Mouse (Mus musculus) CH12.LX (cell line): ENCODE data around the gene Lif. TPM values are rescaled to one million over a fixed set of nuclear protein-coding genes. Genes with fewer than 3 reads are reported as not detected.

Experiments used
- DNase-seq: peaks from one replicate; pipeline ENCODE4 v3.0.0-alpha.2; 2013; ENCODE audit errors: extremely low read depth
- H3K27ac ChIP-seq: 2 replicates; pipeline ENCODE4 v1.5.1; 2012; ENCODE audit warnings: low read depth, mild to moderate bottlenecking, control low read depth, moderate library complexity; ENCODE audit not compliant: insufficient read depth
- H3K27me3 ChIP-seq: replicated peaks from 2 replicates; pipeline ENCODE3; 2012; ENCODE audit warnings: inconsistent platforms
- H3K36me3 ChIP-seq, 2 experiments: replicated peaks in 1 of 2; 2 replicates each; pipeline versions ENCODE3 to v1.6.1; 2012; ENCODE audit warnings: inconsistent platforms in 1 of 2, low read length in 1 of 2, mild to moderate bottlenecking in 1 of 2, mixed read lengths in 1 of 2, moderate library complexity in 1 of 2; ENCODE audit not compliant: control insufficient read depth in 1 of 2, insufficient read depth in 1 of 2
- H3K4me1 ChIP-seq, 2 experiments: 2 replicates each; pipeline ENCODE4 v1.6.1; 2012; ENCODE audit warnings: inconsistent platforms in 1 of 2, moderate library complexity in 1 of 2; ENCODE audit not compliant: insufficient read depth in 2 of 2, control insufficient read depth in 1 of 2
- H3K4me2 ChIP-seq: 2 replicates; pipeline ENCODE4 v1.6.1; 2012; ENCODE audit warnings: low read depth, mild to moderate bottlenecking, control low read depth; ENCODE audit not compliant: poor library complexity, insufficient read depth, severe bottlenecking
- H3K4me3 ChIP-seq, 3 experiments: fragments of 150-350 bp in 1 of 3; sonication (generic) in 1 of 3; replicated peaks in 1 of 3; 2 replicates each; pipeline versions ENCODE3 to v1.5.1; 2011 to 2012; ENCODE audit warnings: low read depth in 2 of 3, low read length in 2 of 3, mild to moderate bottlenecking in 2 of 3, moderate library complexity in 2 of 3, control low read depth in 1 of 3, improper control_type of control experiment in 1 of 3, inconsistent platforms in 1 of 3, mixed read lengths in 1 of 3; ENCODE audit not compliant: poor library complexity in 1 of 3
- H3K79me2 ChIP-seq: replicated peaks from 2 replicates; pipeline ENCODE4 v1.6.1; 2012; ENCODE audit warnings: mild to moderate bottlenecking, moderate library complexity; ENCODE audit not compliant: control insufficient read depth, poor library complexity, insufficient read depth, severe bottlenecking; ENCODE audit errors: extremely low read depth
- H3K9ac ChIP-seq: 2 replicates; pipeline ENCODE4 v1.6.1; 2012; ENCODE audit warnings: low read depth, mild to moderate bottlenecking, control low read depth, moderate library complexity; ENCODE audit not compliant: insufficient read depth
- H3K9me3 ChIP-seq: replicated peaks from 2 replicates; pipeline ENCODE3; 2012; ENCODE audit warnings: low read length, inconsistent platforms, mixed read lengths
- BHLHE40 ChIP-seq: IDR thresholded peaks from 2 replicates; pipeline ENCODE4 v1.6.1; 2011; ENCODE audit warnings: mild to moderate bottlenecking, low read depth, low read length, improper control_type of control experiment
- CHD1 ChIP-seq: IDR thresholded peaks from 2 replicates; pipeline ENCODE4 v1.6.1; 2012; ENCODE audit warnings: low read depth, low read length, improper control_type of control experiment, inconsistent platforms
- CTCF ChIP-seq, 2 experiments: IDR thresholded peaks in 1 of 2; conservative IDR thresholded peaks in 1 of 2; 2 replicates each; pipeline ENCODE4 v1.5.1; 2011 to 2012; ENCODE audit warnings: low read depth in 2 of 2, low read length in 2 of 2, improper control_type of control experiment in 1 of 2, inconsistent platforms in 1 of 2, mild to moderate bottlenecking in 1 of 2, moderate library complexity in 1 of 2
- EP300 ChIP-seq: IDR thresholded peaks from 2 replicates; pipeline ENCODE4 v1.6.1; 2011; ENCODE audit warnings: low read length, improper control_type of control experiment
- HCFC1 ChIP-seq: IDR thresholded peaks from 2 replicates; pipeline ENCODE4 v1.6.1; 2012; ENCODE audit warnings: low read depth, mild to moderate bottlenecking, inconsistent platforms, low read length, improper control_type of control experiment
- IRF4 ChIP-seq: IDR thresholded peaks from 2 replicates; pipeline ENCODE4 v1.6.1; 2014; ENCODE audit warnings: low read depth, mild to moderate bottlenecking, inconsistent platforms, low read length, improper control_type of control experiment
- JUN ChIP-seq: IDR thresholded peaks from 2 replicates; pipeline ENCODE4 v1.6.1; 2011; ENCODE audit warnings: low read depth, mild to moderate bottlenecking, low read length, improper control_type of control experiment, moderate library complexity; ENCODE audit not compliant: insufficient read depth
- KAT2A ChIP-seq: IDR thresholded peaks from 2 replicates; pipeline ENCODE4 v1.6.1; 2012; ENCODE audit warnings: low read length, improper control_type of control experiment, inconsistent platforms; ENCODE audit not compliant: insufficient replicate concordance
- MAFK ChIP-seq: IDR thresholded peaks from 2 replicates; pipeline ENCODE4 v1.6.1; 2011; ENCODE audit warnings: low read length, improper control_type of control experiment; ENCODE audit not compliant: insufficient replicate concordance
- MAX ChIP-seq: IDR thresholded peaks from 2 replicates; pipeline ENCODE4 v1.6.1; 2011; ENCODE audit warnings: low read length, improper control_type of control experiment
- MXI1 ChIP-seq: IDR thresholded peaks from 2 replicates; pipeline ENCODE4 v1.6.1; 2011; ENCODE audit warnings: mild to moderate bottlenecking, low read depth, low read length, improper control_type of control experiment
- MYC ChIP-seq: IDR thresholded peaks from 2 replicates; pipeline ENCODE4 v1.6.1; 2011; ENCODE audit warnings: low read depth, mild to moderate bottlenecking, improper control_type of control experiment, low read length
- NELFE ChIP-seq: IDR thresholded peaks from 2 replicates; pipeline ENCODE4 v1.6.1; 2011; ENCODE audit warnings: low read depth, low read length, improper control_type of control experiment
- POLR2AphosphoS2 ChIP-seq: IDR thresholded peaks from 2 replicates; pipeline ENCODE4 v1.6.1; 2011; ENCODE audit warnings: low read depth, low read length, improper control_type of control experiment
- RAD21 ChIP-seq: IDR thresholded peaks from 2 replicates; pipeline ENCODE4 v1.6.1; 2011; ENCODE audit warnings: low read depth, mild to moderate bottlenecking, low read length, improper control_type of control experiment, moderate library complexity
- RCOR1 ChIP-seq: conservative IDR thresholded peaks from 2 replicates; pipeline ENCODE4 v1.6.1; 2012; ENCODE audit warnings: low read depth, mild to moderate bottlenecking, inconsistent platforms, low read length, improper control_type of control experiment
- TBP ChIP-seq: conservative IDR thresholded peaks from 2 replicates; pipeline ENCODE4 v1.6.1; 2011; ENCODE audit warnings: low read depth, low read length, improper control_type of control experiment
- TCF12 ChIP-seq: IDR thresholded peaks from 2 replicates; pipeline ENCODE4 v1.6.1; 2014; ENCODE audit warnings: low read depth, mild to moderate bottlenecking, inconsistent platforms, low read length, improper control_type of control experiment
- UBTF ChIP-seq: IDR thresholded peaks from 2 replicates; pipeline ENCODE4 v1.6.1; 2012; ENCODE audit warnings: low read depth, mild to moderate bottlenecking, inconsistent platforms, low read length, improper control_type of control experiment, moderate library complexity
- USF1 ChIP-seq: IDR thresholded peaks from 2 replicates; pipeline ENCODE4 v1.6.1; 2014; ENCODE audit warnings: low read depth, mild to moderate bottlenecking, inconsistent platforms, low read length, improper control_type of control experiment
- USF2 ChIP-seq: conservative IDR thresholded peaks from 2 replicates; pipeline ENCODE4 v1.6.1; 2011; ENCODE audit warnings: low read depth, low read length, improper control_type of control experiment
- ZC3H11A ChIP-seq: IDR thresholded peaks from 2 replicates; pipeline ENCODE4 v1.6.1; 2012; ENCODE audit warnings: low read depth, mild to moderate bottlenecking, inconsistent platforms, low read length, improper control_type of control experiment
- ZKSCAN1 ChIP-seq: IDR thresholded peaks from 2 replicates; pipeline ENCODE4 v1.6.1; 2012; ENCODE audit warnings: low read depth, inconsistent platforms, low read length, improper control_type of control experiment, borderline replicate concordance
- ZMIZ1 ChIP-seq: IDR thresholded peaks from 2 replicates; pipeline ENCODE4 v1.6.1; 2012; ENCODE audit warnings: low read depth, mild to moderate bottlenecking, inconsistent platforms, low read length, improper control_type of control experiment
- ZNF384 ChIP-seq: IDR thresholded peaks from 2 replicates; pipeline ENCODE4 v1.6.1; 2012; ENCODE audit warnings: low read depth, low read length, improper control_type of control experiment, inconsistent platforms
- dilution Hi-C: fragments of 300-500 bp; cut with MboI; formaldehyde crosslinking; loops from 2 replicates; pipeline ENCODE4 v1.14.3; 2020; ENCODE audit warnings: low sequenced_read_pairs; ENCODE audit not compliant: extremely low pct_unique_long_range_greater_than_20kb, extremely low pct_ligation_motif_present
- in situ Hi-C: fragments of 300-500 bp; cut with MboI; formaldehyde crosslinking; loops from 3 replicates; pipeline ENCODE4 v1.14.3; 2019; ENCODE audit warnings: low sequenced_read_pairs, low pct_ligation_motif_present, low pct_unique_long_range_greater_than_20kb, mixed read lengths
- polyA plus RNA-seq: library from polyadenylated mRNA; unstranded; fragments of >175 nt; gene quantifications from 2 replicates; pipeline ENCODE4 v1.2.1, GENCODE M21; 2012; ENCODE audit warnings: low read depth; ENCODE audit not compliant: insufficient read length
- total RNA-seq, 2 experiments: library from RNA; depleted of rRNA; stranded (reverse); fragments of 300-350 nt in 1 of 2; fragments of >200 nt in 1 of 2; gene quantifications; 2 replicates each; pipeline ENCODE4 v1.2.3; 2012 to 2014

Gene Lif
- total and polyA plus RNA-seq, 3 experiments: 0.05 to 1.8 (median 0.17) TPM

GRCm38 (mm10) chr11:4276411-4276861, 19.1 kb downstream of the Lif start:
- Histone ChIP-seq H3K36me3 (no peaks in the 10 kb centered on the region), H3K4me1 (peaks cover 0 to 12% of the 10 kb centered on the region in 2 experiments; a peak in 2 of 4 replicates), H3K27ac (no peak overlapping the region), H3K4me3 (no peak overlapping the region), H3K27me3 (peaks cover 1% of the 10 kb centered on the region), H3K9me3 (no peaks in the 10 kb centered on the region), H3K9ac (no peak overlapping the region), H3K4me2 (no peak overlapping the region), H3K79me2 (no peaks in the 10 kb centered on the region)
- in situ Hi-C loops (no loop called here), dilution Hi-C loops (no loop called here)
- TF ChIP-seq USF1 (no peak), CHD1 (no peak), JUN (no peak), ZC3H11A (no peak), TBP (no peak), TCF12 (no peak), CTCF (conservative IDR thresholded peaks at IDR 0.05 in 1 of 2, IDR thresholded peaks at IDR 0.05 in 1 of 2; ENCODE audit: low read depth in 2 of 2, low read length in 2 of 2) (no peak), EP300 (no peak), MYC (no peak), ZNF384 (no peak)
- DNase-seq: no peak

DNA sequence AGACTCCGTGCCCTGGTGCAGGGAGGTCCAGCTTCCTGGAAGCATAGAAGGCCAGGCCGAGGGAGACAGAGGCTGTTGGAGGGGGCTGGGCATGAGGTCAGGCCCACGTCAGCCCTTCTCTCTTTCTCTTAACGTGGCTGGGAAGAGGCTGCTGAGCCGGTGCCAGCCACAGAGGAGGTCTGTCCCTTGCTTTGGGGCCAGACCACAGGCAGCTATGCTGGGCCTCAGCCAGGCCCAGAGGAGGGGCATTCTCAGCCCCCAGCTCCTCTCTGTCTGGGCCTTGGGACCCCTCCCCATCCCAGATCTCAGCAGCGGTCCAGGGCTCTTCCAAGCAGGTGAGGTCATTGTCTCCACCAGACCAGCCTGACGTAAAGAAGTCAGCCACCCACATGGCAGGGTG, 22.6 kb downstream of the Lif start:
- H3K79me2 ChIP-seq: no peaks in the 10 kb centered on the region
- no peaks in the 10 kb centered on the region for H3K36me3 ChIP-seq
- no peak for DNase-seq
- no peaks in the 10 kb centered on the region for H3K27me3 ChIP-seq
- H3K9me3 ChIP-seq: no peaks in the 10 kb centered on the region
- no peak overlapping the region for H3K4me3 ChIP-seq
- H3K27ac ChIP-seq: no peak overlapping the region
- dilution Hi-C loops: no loop called here
- no peak overlapping the region for H3K4me2 ChIP-seq
- no peak overlapping the region for H3K9ac ChIP-seq
- TF ChIP-seq NELFE: no peak
- no peak for TF ChIP-seq MAFK
- TF ChIP-seq HCFC1: no peak
- TF ChIP-seq UBTF: no peak
- no peak for TF ChIP-seq ZMIZ1
- no peak for TF ChIP-seq ZC3H11A
- TF ChIP-seq MAX: no peak
- TF ChIP-seq IRF4: no peak
- no peak for TF ChIP-seq RAD21
- no peak for TF ChIP-seq TBP
- no peak for TF ChIP-seq BHLHE40
- no peak for TF ChIP-seq POLR2AphosphoS2
- TF ChIP-seq ZKSCAN1: no peak
- TF ChIP-seq MXI1: no peak
- no peak for TF ChIP-seq EP300
- TF ChIP-seq RCOR1: no peak
- TF ChIP-seq KAT2A: no peak
- TF ChIP-seq USF2: no peak
- in situ Hi-C loops: no loop called here
- peaks cover 0 to 12% of the 10 kb centered on the region in 2 experiments; a peak in 2 of 4 replicates for H3K4me1 ChIP-seq
